Mouse (Mus musculus) limb, embryonic 11.5 days (tissue): Measurements from ENCODE around the gene Camk1d. TPM values are rescaled to one million over a fixed set of nuclear protein-coding genes. Genes with fewer than 3 reads are reported as not detected.

Experiments used
- ATAC-seq: fragments of 200-750 bp; cut with Nextera tagmentation; 2 replicates; pipeline ENCODE4 v1.8.0; 2017; ENCODE audit warnings: low read depth; ENCODE audit not compliant: insufficient number of reproducible peaks, low FRiP score, low TSS enrichment
- DNase-seq: peaks from one replicate; pipeline ENCODE4 v3.0.0-alpha.2; 2015; ENCODE audit warnings: low spot score
- H3K27ac ChIP-seq: fragments of 300-500 bp; sonication (generic); replicated peaks from 2 replicates; pipeline ENCODE4 v1.5.1; 2014; ENCODE audit warnings: low read depth, mild to moderate bottlenecking, low read length
- H3K27me3 ChIP-seq: fragments of 300-500 bp; sonication (generic); 2 replicates; pipeline ENCODE4 v1.6.1; 2014; ENCODE audit warnings: mild to moderate bottlenecking, low read length, mixed read lengths; ENCODE audit not compliant: control insufficient read depth, insufficient read depth
- H3K36me3 ChIP-seq: fragments of 300-500 bp; sonication (generic); 2 replicates; pipeline ENCODE4 v1.6.1; 2014; ENCODE audit warnings: mild to moderate bottlenecking, low read length, moderate library complexity, mixed read lengths; ENCODE audit not compliant: control insufficient read depth, insufficient read depth
- H3K4me1 ChIP-seq: fragments of 300-500 bp; sonication (generic); 2 replicates; pipeline ENCODE4 v1.6.1; 2014; ENCODE audit warnings: low read length, mixed read lengths; ENCODE audit not compliant: control insufficient read depth, insufficient read depth
- H3K4me2 ChIP-seq: fragments of 300-500 bp; sonication (generic); 2 replicates; pipeline ENCODE4 v1.6.1; 2014; ENCODE audit warnings: low read depth, mild to moderate bottlenecking, moderate library complexity; ENCODE audit not compliant: severe bottlenecking
- H3K4me3 ChIP-seq: fragments of 300-500 bp; sonication (generic); 2 replicates; pipeline ENCODE4 v1.5.1; 2014; ENCODE audit warnings: low read depth, low read length
- H3K9ac ChIP-seq: fragments of 300-500 bp; sonication (generic); 2 replicates; pipeline ENCODE4 v1.6.1; 2014; ENCODE audit warnings: mild to moderate bottlenecking, low read length
- H3K9me3 ChIP-seq: fragments of 300-500 bp; sonication (generic); 2 replicates; pipeline ENCODE4 v1.6.1; 2016; ENCODE audit warnings: low read length; ENCODE audit not compliant: control insufficient read depth
- WGBS: fragments of 180-500 bp; shearing (Covaris S2); extraction: QIAGEN DNeasy Blood & Tissue Kit; methylation state at CpG from one replicate; pipeline ENCODE4 v1.1.7; 2014; 5-methylcytosine and 5-hydroxymethylcytosine counted together
- polyA plus RNA-seq: library from polyadenylated mRNA; unstranded; fragments of >200 nt; fragmentation: Nextera tagmentation; extraction: Ambion mirVana; gene quantifications from 2 replicates; pipeline ENCODE4 v1.2.1, GENCODE M21; 2014

The Camk1d gene
- polyA plus RNA-seq, 1 experiment from 2014 or later: 0.92 TPM

GRCm38 (mm10) chr2:5743886-5744285 is 29.6 kb upstream of the Camk1d start:
- no peaks in the 10 kb centered on the region for H3K9me3 ChIP-seq
- no peaks in the 10 kb centered on the region for H3K27me3 ChIP-seq
- no peak overlapping the region for H3K27ac ChIP-seq
- DNase-seq (no peak), ATAC-seq (no peak)
- no peak overlapping the region for H3K4me3 ChIP-seq
- no peaks in the 10 kb centered on the region for H3K36me3 ChIP-seq
- no peak overlapping the region for H3K4me2 ChIP-seq
- no peak overlapping the region for H3K9ac ChIP-seq
- no peaks in the 10 kb centered on the region for H3K4me1 ChIP-seq
- WGBS: 82% methylated on average over 8 of the region's 8 CpGs

GRCm38 (mm10) chr2:5740913-5741312 is 26.6 kb upstream of the Camk1d start:
- Histone ChIP-seq H3K36me3 (no peaks in the 10 kb centered on the region), H3K27me3 (no peaks in the 10 kb centered on the region), H3K9me3 (no peaks in the 10 kb centered on the region), H3K4me2 (no peak overlapping the region), H3K4me1 (no peaks in the 10 kb centered on the region), H3K27ac (no peak overlapping the region), H3K4me3 (no peak overlapping the region), H3K9ac (no peak overlapping the region)
- ATAC-seq: no peak
- 89% methylated on average over 1 of the region's 1 CpGs for WGBS
- DNase-seq: no peak

- WGBS: 35% methylated on average over 2 of the region's 2 CpGs
- H3K9me3 ChIP-seq: no peaks in the 10 kb centered on the region
- no peak overlapping the region for H3K4me2 ChIP-seq
- no peak overlapping the region for H3K27ac ChIP-seq
- no peak for DNase-seq
- no peaks in the 10 kb centered on the region for H3K4me1 ChIP-seq
- no peaks in the 10 kb centered on the region for H3K27me3 ChIP-seq
- no peaks in the 10 kb centered on the region for H3K36me3 ChIP-seq
- no peak for ATAC-seq
- no peak overlapping the region for H3K4me3 ChIP-seq
- no peak overlapping the region for H3K9ac ChIP-seq
Measured at GRCm38 (mm10) chr2:5735881-5736280, 21.6 kb upstream of the Camk1d start.

- Histone ChIP-seq H3K9me3 (no peaks in the 10 kb centered on the region), H3K4me3 (no peak overlapping the region), H3K4me1 (no peaks in the 10 kb centered on the region), H3K27me3 (no peaks in the 10 kb centered on the region), H3K27ac (no peak overlapping the region), H3K36me3 (no peaks in the 10 kb centered on the region), H3K9ac (no peak overlapping the region), H3K4me2 (no peak overlapping the region)
- 77% methylated on average over 3 of the region's 3 CpGs for WGBS
- DNase-seq (no peak), ATAC-seq (no peak)
Measured at GRCm38 (mm10) chr2:5733300-5734085, 19.2 kb upstream of the Camk1d start.

- no peaks in the 10 kb centered on the region for H3K27me3 ChIP-seq
- H3K9ac ChIP-seq: no peak overlapping the region
- ATAC-seq: no peak
- no peak overlapping the region for H3K4me2 ChIP-seq
- H3K9me3 ChIP-seq: no peaks in the 10 kb centered on the region
- no peak overlapping the region for H3K27ac ChIP-seq
- no peak for DNase-seq
- no peaks in the 10 kb centered on the region for H3K36me3 ChIP-seq
- H3K4me1 ChIP-seq: no peaks in the 10 kb centered on the region
- 82% methylated on average over 5 of the region's 5 CpGs for WGBS
- no peak overlapping the region for H3K4me3 ChIP-seq
Measured at GRCm38 (mm10) chr2:5732047-5732446, 17.7 kb upstream of the Camk1d start.

GRCm38 (mm10) chr2:5730364-5730792 is 16.1 kb upstream of the Camk1d start:
- 77% methylated on average over 15 of the region's 15 CpGs for WGBS
- no peaks in the 10 kb centered on the region for H3K27me3 ChIP-seq
- ATAC-seq (no peak), DNase-seq (no peak)
- H3K27ac ChIP-seq: no peak overlapping the region
- H3K4me1 ChIP-seq: peaks cover 2% of the 10 kb centered on the region; the same call in 1 of the 2 replicates
- H3K4me3 ChIP-seq: no peak overlapping the region
- H3K9me3 ChIP-seq: no peaks in the 10 kb centered on the region
- H3K4me2 ChIP-seq: no peak overlapping the region
- H3K9ac ChIP-seq: no peak overlapping the region
- H3K36me3 ChIP-seq: no peaks in the 10 kb centered on the region

GRCm38 (mm10) chr2:5729931-5730330 is 15.6 kb upstream of the Camk1d start:
- Histone ChIP-seq H3K9ac (no peak overlapping the region), H3K9me3 (no peaks in the 10 kb centered on the region), H3K4me2 (no peak overlapping the region), H3K27ac (no peak overlapping the region), H3K36me3 (no peaks in the 10 kb centered on the region), H3K4me1 (peaks cover 5% of the 10 kb centered on the region; the same call in 1 of the 2 replicates), H3K27me3 (no peaks in the 10 kb centered on the region), H3K4me3 (no peak overlapping the region)
- ATAC-seq (no peak), DNase-seq (no peak)
- WGBS: 82% methylated on average over 7 of the region's 7 CpGs

- no peak overlapping the region for H3K9ac ChIP-seq
Measured at GRCm38 (mm10) chr2:5725028-5725701, 10.8 kb upstream of the Camk1d start.

More at GRCm38 (mm10) chr2:5725028-5725701, 10.8 kb upstream of the Camk1d start:
- Histone ChIP-seq H3K4me1 (peaks cover 5% of the 10 kb centered on the region; the same call in 1 of the 2 replicates), H3K36me3 (no peaks in the 10 kb centered on the region), H3K9me3 (no peaks in the 10 kb centered on the region), H3K4me2 (no peak overlapping the region), H3K27ac (no peak overlapping the region), H3K27me3 (no peaks in the 10 kb centered on the region), H3K4me3 (no peak overlapping the region)
- DNase-seq (peak; percentile 29), ATAC-seq (no peak)
- 6% methylated on average over 8 of the region's 8 CpGs for WGBS
